Mouse (Mus musculus) forebrain, embryonic 12.5 days (tissue): ENCODE measurements at regions not wholly inside any gene's neighbourhood (a gene's known extent, or its start where the extent isn't known, plus 50 kb on each side); places are given as distances from the start of the nearest gene placed in this dataset.
A peak's percentile ranks its signal among the peaks of the same experiment; 100 is the strongest.

ENCODE experiments used
- ATAC-seq: fragments of 200-750 bp; cut with Nextera tagmentation; 2 replicates; pipeline ENCODE4 v1.8.0; 2017; ENCODE audit warnings: moderate TSS enrichment; ENCODE audit not compliant: low FRiP score
- H3K27ac ChIP-seq: fragments of 300-500 bp; sonication (generic); 2 replicates; pipeline ENCODE4 v1.5.1; 2016; ENCODE audit warnings: mild to moderate bottlenecking
- H3K27me3 ChIP-seq: fragments of 300-500 bp; sonication (generic); 2 replicates; pipeline ENCODE4 v1.6.1; 2016; ENCODE audit warnings: mild to moderate bottlenecking
- H3K36me3 ChIP-seq: fragments of 300-500 bp; sonication (generic); replicated peaks from 2 replicates; pipeline ENCODE4 v1.6.1; 2016; ENCODE audit warnings: mild to moderate bottlenecking
- H3K4me1 ChIP-seq: fragments of 300-500 bp; sonication (generic); 2 replicates; pipeline ENCODE4 v1.6.1; 2016
- H3K4me2 ChIP-seq: fragments of 300-500 bp; sonication (generic); 2 replicates; pipeline ENCODE4 v1.6.1; 2016; ENCODE audit warnings: mild to moderate bottlenecking, moderate library complexity
- H3K4me3 ChIP-seq: fragments of 300-500 bp; sonication (generic); replicated peaks from 2 replicates; pipeline ENCODE4 v1.5.1; 2016; ENCODE audit warnings: mild to moderate bottlenecking
- H3K9ac ChIP-seq: fragments of 300-500 bp; sonication (generic); 2 replicates; pipeline ENCODE4 v1.6.1; 2016; ENCODE audit warnings: mild to moderate bottlenecking
- H3K9me3 ChIP-seq: fragments of 300-500 bp; sonication (generic); 2 replicates; pipeline ENCODE4 v1.6.1; 2016
- WGBS: fragments of 180-500 bp; shearing (Covaris S2); methylation state at CpG from one replicate; pipeline ENCODE4 v1.1.7; 2016; 5-methylcytosine and 5-hydroxymethylcytosine counted together

GRCm38 (mm10) chr15:62120735-62121134 is 1197.9 kb upstream of the A1bg start:
- 45% methylated on average over 4 of the region's 4 CpGs for WGBS
- no peak for ATAC-seq

GRCm38 (mm10) chr15:62118997-62119396 is 1196.2 kb upstream of the A1bg start:
- no peak overlapping the region for H3K4me3 ChIP-seq

More at GRCm38 (mm10) chr15:62120735-62121134, 1197.9 kb upstream of the A1bg start:
- H3K9ac ChIP-seq: no peak overlapping the region
- no peaks in the 10 kb centered on the region for H3K27me3 ChIP-seq
- H3K4me3 ChIP-seq: no peak overlapping the region
- H3K27ac ChIP-seq: no peak overlapping the region
- no peaks in the 10 kb centered on the region for H3K9me3 ChIP-seq
- no peak overlapping the region for H3K4me2 ChIP-seq
- H3K4me1 ChIP-seq: no peaks in the 10 kb centered on the region
- no peaks in the 10 kb centered on the region for H3K36me3 ChIP-seq

GRCm38 (mm10) chr15:62116184-62116583 is 1193.4 kb upstream of the A1bg start:
- Histone ChIP-seq H3K36me3 (no peaks in the 10 kb centered on the region), H3K4me1 (no peaks in the 10 kb centered on the region), H3K27me3 (no peaks in the 10 kb centered on the region), H3K9me3 (no peaks in the 10 kb centered on the region), H3K27ac (no peak overlapping the region), H3K4me2 (no peak overlapping the region), H3K9ac (no peak overlapping the region), H3K4me3 (no peak overlapping the region)
- ATAC-seq: no peak
- WGBS: 67% methylated on average over 1 of the region's 1 CpGs

More at GRCm38 (mm10) chr15:62118997-62119396, 1196.2 kb upstream of the A1bg start:
- ATAC-seq: no peak
- 79% methylated on average over 10 of the region's 10 CpGs for WGBS
- H3K9ac ChIP-seq: no peak overlapping the region
- no peaks in the 10 kb centered on the region for H3K36me3 ChIP-seq
- H3K4me2 ChIP-seq: no peak overlapping the region
- H3K4me1 ChIP-seq: no peaks in the 10 kb centered on the region
- no peak overlapping the region for H3K27ac ChIP-seq
- no peaks in the 10 kb centered on the region for H3K9me3 ChIP-seq
- H3K27me3 ChIP-seq: no peaks in the 10 kb centered on the region

- Histone ChIP-seq H3K9ac (no peak overlapping the region), H3K27me3 (no peaks in the 10 kb centered on the region)
- whole genome bisulfite sequencing: 65% methylated on average over 4 of the region's 4 CpGs
These were observed 1192.0 kb upstream of the A1bg start for GRCm38 (mm10) chr15:62114815-62115214.

DNA sequence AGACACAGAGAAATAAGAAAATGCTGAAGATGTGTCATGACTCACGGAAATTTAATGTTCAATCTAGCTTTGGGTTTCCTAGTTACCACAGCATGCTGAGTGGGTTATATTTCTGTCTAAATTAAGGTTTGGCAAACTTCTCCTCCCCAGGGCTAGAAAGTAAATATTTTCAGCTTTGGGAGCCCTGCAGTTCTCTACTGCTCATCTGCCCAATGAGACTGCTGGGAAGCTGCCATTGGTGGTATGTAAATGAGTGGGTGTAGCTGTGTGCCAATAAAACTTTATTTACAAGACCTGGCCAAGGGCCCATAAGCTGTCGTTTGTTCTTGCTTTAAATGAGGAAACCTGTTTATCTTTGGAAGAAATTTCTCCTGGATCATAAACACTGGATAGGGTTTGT is 1189.3 kb upstream of the A1bg start:
- Histone ChIP-seq H3K4me2 (no peak overlapping the region), H3K4me3 (no peak overlapping the region), H3K27ac (no peak overlapping the region), H3K36me3 (no peaks in the 10 kb centered on the region), H3K4me1 (peaks cover 2% of the 10 kb centered on the region; the same call in 1 of the 2 replicates), H3K9ac (no peak overlapping the region), H3K9me3 (no peaks in the 10 kb centered on the region), H3K27me3 (no peaks in the 10 kb centered on the region)
- no peak for ATAC-seq
- 84% methylated on average over 2 of the region's 2 CpGs for WGBS

More at GRCm38 (mm10) chr15:62114815-62115214, 1192.0 kb upstream of the A1bg start:
- Histone ChIP-seq H3K4me2 (no peak overlapping the region), H3K27ac (no peak overlapping the region), H3K4me1 (no peaks in the 10 kb centered on the region), H3K9me3 (no peaks in the 10 kb centered on the region), H3K36me3 (no peaks in the 10 kb centered on the region), H3K4me3 (no peak overlapping the region)
- no peak for ATAC-seq

DNA sequence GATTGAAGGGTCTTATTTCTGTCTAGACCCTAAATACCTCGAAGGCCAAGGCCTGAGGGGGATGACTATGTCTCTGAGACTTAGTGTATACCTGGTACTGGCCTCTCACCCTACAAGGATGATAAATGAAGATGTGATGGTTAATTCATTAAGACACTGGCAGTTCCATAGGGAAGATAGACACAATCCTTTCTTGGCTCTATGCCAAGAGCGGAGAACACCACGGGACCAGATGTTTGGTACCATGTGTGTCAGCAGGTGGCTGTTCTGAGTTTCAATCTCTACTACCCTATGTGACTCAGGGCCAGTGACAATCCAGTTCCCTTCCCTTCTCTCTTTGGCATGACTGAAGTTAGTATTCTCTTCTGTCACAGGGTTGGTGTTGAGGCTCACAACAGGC is 1185.2 kb upstream of the A1bg start:
- Histone ChIP-seq H3K27me3 (peaks cover 12% of the 10 kb centered on the region), H3K36me3 (no peaks in the 10 kb centered on the region), H3K4me2 (no peak overlapping the region), H3K9ac (no peak overlapping the region), H3K9me3 (no peaks in the 10 kb centered on the region), H3K4me3 (no peak overlapping the region), H3K4me1 (peaks cover 13% of the 10 kb centered on the region), H3K27ac (no peak overlapping the region)
- WGBS: 86% methylated on average over 3 of the region's 3 CpGs
- ATAC-seq: no peak

- Histone ChIP-seq H3K4me3 (no peak overlapping the region), H3K36me3 (no peaks in the 10 kb centered on the region), H3K4me2 (no peak overlapping the region), H3K27ac (no peak overlapping the region), H3K9me3 (no peaks in the 10 kb centered on the region), H3K4me1 (peaks cover 13% of the 10 kb centered on the region), H3K27me3 (peaks cover 12% of the 10 kb centered on the region), H3K9ac (no peak overlapping the region)
- ATAC-seq: peak; percentile 67
- WGBS: 2% methylated on average over 5 of the region's 5 CpGs
These were observed 1183.7 kb upstream of the A1bg start for GRCm38 (mm10) chr15:62106518-62106975.

DNA sequence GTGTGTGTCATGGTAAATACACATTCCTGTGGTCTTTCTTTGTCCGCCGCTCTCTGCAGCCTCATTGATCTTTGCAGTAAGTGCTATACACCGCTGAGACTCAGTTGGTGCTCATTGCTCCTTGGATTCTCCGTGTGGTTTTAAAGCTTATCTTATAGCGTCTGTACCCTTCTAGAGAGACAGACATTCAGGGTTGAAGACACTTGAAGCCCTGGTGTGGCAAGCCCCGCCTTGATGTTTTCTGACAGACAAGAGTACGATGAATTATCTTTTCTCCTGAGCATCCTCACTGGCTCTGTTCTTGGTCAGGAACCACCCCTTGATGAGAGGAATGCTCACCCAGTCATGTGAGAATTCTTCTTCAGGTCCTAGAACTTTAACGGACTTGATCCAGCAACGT is 1182.7 kb upstream of the A1bg start:
- no peak overlapping the region for H3K4me3 ChIP-seq
- H3K4me2 ChIP-seq: no peak overlapping the region
- H3K9me3 ChIP-seq: no peaks in the 10 kb centered on the region
- H3K27ac ChIP-seq: no peak overlapping the region
- H3K4me1 ChIP-seq: peaks cover 13% of the 10 kb centered on the region
- H3K36me3 ChIP-seq: no peaks in the 10 kb centered on the region
- no peak overlapping the region for H3K9ac ChIP-seq
- WGBS: 73% methylated on average over 9 of the region's 9 CpGs
- ATAC-seq: no peak
- peaks cover 12% of the 10 kb centered on the region for H3K27me3 ChIP-seq

DNA sequence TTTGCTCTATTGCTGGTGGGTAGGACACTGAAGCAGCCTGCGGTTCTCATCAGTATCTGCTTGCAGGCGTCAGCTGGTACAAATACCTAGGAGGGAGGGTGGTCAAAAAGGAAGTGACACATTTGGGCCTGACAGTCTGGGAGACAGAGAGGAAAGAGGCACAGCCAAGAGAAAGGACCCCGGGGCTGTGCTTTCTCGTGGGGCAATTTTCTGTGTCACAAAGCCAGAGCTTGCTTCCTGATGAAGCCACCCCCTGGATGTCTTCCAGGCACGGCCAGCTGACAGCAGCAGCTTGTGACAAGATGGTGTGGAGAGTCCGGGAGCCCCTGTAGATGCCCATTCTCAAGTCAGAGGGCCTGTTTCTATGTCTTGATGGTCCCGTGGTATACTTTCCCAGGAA is 1181.8 kb upstream of the A1bg start:
- Histone ChIP-seq H3K27ac (no peak overlapping the region), H3K4me3 (no peak overlapping the region), H3K4me2 (no peak overlapping the region), H3K9ac (no peak overlapping the region), H3K27me3 (peaks cover 12% of the 10 kb centered on the region), H3K9me3 (no peaks in the 10 kb centered on the region), H3K4me1 (peaks cover 13% of the 10 kb centered on the region), H3K36me3 (no peaks in the 10 kb centered on the region)
- WGBS: 79% methylated on average over 7 of the region's 7 CpGs
- ATAC-seq: no peak

- Histone ChIP-seq H3K9ac (no peak overlapping the region), H3K4me3 (no peak overlapping the region), H3K9me3 (no peaks in the 10 kb centered on the region), H3K27ac (no peak overlapping the region), H3K4me2 (no peak overlapping the region), H3K36me3 (no peaks in the 10 kb centered on the region), H3K4me1 (no peaks in the 10 kb centered on the region), H3K27me3 (peaks cover 8% of the 10 kb centered on the region)
- no peak for ATAC-seq
- WGBS: 94% methylated on average over 6 of the region's 6 CpGs
These were observed 1176.9 kb upstream of the A1bg start for GRCm38 (mm10) chr15:62099683-62100082.

- no peak overlapping the region for H3K4me3 ChIP-seq
- H3K9me3 ChIP-seq: no peaks in the 10 kb centered on the region
- H3K4me2 ChIP-seq: no peak overlapping the region
- 57% methylated on average over 16 of the region's 16 CpGs for WGBS
- H3K27me3 ChIP-seq: 0 out of 2 replicates have a peak, but pooled peaks cover 1% of the 10 kb centered on the region
- no peaks in the 10 kb centered on the region for H3K36me3 ChIP-seq
- H3K9ac ChIP-seq: no peak overlapping the region
- H3K27ac ChIP-seq: no peak overlapping the region
- H3K4me1 ChIP-seq: no peaks in the 10 kb centered on the region
- ATAC-seq: no peak
These were observed 1176.2 kb upstream of the A1bg start for GRCm38 (mm10) chr15:62098791-62099660.

- WGBS: 90% methylated on average over 7 of the region's 7 CpGs
- no peak for ATAC-seq
- H3K9ac ChIP-seq: no peak overlapping the region
These were observed 1174.0 kb upstream of the A1bg start for GRCm38 (mm10) chr15:62096778-62097177.

GRCm38 (mm10) chr15:62095198-62095597 is 1172.4 kb upstream of the A1bg start:
- Histone ChIP-seq H3K9ac (no peak overlapping the region), H3K27ac (no peak overlapping the region), H3K36me3 (no peaks in the 10 kb centered on the region), H3K9me3 (no peaks in the 10 kb centered on the region), H3K4me3 (no peak overlapping the region), H3K4me2 (no peak overlapping the region), H3K27me3 (no peaks in the 10 kb centered on the region), H3K4me1 (peaks cover 10% of the 10 kb centered on the region)
- ATAC-seq: no peak
- 83% methylated on average over 3 of the region's 3 CpGs for WGBS

More at GRCm38 (mm10) chr15:62096778-62097177, 1174.0 kb upstream of the A1bg start:
- H3K27me3 ChIP-seq: no peaks in the 10 kb centered on the region
- peaks cover 10% of the 10 kb centered on the region for H3K4me1 ChIP-seq
- H3K27ac ChIP-seq: no peak overlapping the region
- H3K4me3 ChIP-seq: no peak overlapping the region
- no peaks in the 10 kb centered on the region for H3K36me3 ChIP-seq
- no peak overlapping the region for H3K4me2 ChIP-seq
- H3K9me3 ChIP-seq: no peaks in the 10 kb centered on the region
